Mouse (Mus musculus) urinary bladder, postnatal 4 days (tissue): ENCODE results near the gene Dock2.

Source experiments
- DNase-seq, 2 experiments: peaks; one replicate each; pipeline ENCODE4 v3.0.0; 2021 to 2022; ENCODE audit warnings: low spot score in 2 of 2

Dock2 gene

GRCm38 (mm10) chr11:34769396-34769795 lies 14.3 kb downstream of the Dock2 start:
- DNase-seq, result no peak

GRCm38 (mm10) chr11:34763739-34764361 lies 19.8 kb downstream of the Dock2 start:
- DNase-seq, result no peak

GRCm38 (mm10) chr11:34762570-34763127 lies 21.0 kb downstream of the Dock2 start:
- DNase-seq, result no peak

GRCm38 (mm10) chr11:34762125-34762524 lies 21.6 kb downstream of the Dock2 start:
- DNase-seq, result no peak

- no peak for DNase-seq
Measured at GRCm38 (mm10) chr11:34759582-34759981, 24.1 kb downstream of the Dock2 start.

- DNase-seq, result no peak
Measured at GRCm38 (mm10) chr11:34741081-34741480, 42.6 kb downstream of the Dock2 start.

GRCm38 (mm10) chr11:34739816-34740215 lies 43.9 kb downstream of the Dock2 start:
- DNase-seq, result no peak

DNA sequence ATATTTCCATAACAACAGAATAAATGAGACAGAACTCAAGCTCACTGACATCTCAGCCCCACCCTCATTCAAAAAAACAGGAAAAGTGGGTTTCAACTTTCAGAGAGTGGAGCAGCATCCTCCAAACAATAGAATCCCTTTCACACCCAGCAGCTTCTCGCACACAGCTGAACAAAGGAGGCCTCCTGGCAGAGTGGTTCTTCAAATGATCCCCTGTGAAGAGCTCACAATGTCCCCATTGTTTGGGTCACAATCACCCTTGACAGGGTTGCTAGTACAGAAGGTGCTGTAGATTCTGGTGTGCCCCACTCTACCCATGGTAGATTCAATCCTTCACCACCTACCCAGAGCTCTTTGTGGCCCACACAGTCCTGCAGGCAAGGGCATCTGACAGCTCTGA lies 44.7 kb downstream of the Dock2 start:
- no peak for DNase-seq

DNA sequence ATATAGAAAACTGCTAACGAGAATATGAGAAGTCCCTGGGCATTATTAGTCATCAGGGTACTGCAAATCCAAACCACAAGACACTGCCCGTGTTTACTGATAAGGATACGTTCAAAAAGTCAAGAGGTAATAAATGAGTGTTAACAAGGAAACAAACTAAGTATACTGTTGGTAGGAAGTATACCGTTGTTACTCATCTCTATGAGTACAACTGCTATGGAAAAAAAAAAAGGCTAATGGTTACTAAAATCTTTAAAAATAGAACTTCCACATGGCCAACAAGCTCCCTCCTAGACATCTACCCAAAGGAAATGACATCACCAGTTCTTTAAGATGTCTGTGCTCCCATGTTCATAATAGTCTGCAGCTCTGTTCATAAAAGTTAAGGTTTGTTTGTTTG lies 46.5 kb downstream of the Dock2 start:
- DNase-seq, result no peak

- no peak for DNase-seq
Measured at GRCm38 (mm10) chr11:34734033-34734432, 49.7 kb downstream of the Dock2 start.

DNA sequence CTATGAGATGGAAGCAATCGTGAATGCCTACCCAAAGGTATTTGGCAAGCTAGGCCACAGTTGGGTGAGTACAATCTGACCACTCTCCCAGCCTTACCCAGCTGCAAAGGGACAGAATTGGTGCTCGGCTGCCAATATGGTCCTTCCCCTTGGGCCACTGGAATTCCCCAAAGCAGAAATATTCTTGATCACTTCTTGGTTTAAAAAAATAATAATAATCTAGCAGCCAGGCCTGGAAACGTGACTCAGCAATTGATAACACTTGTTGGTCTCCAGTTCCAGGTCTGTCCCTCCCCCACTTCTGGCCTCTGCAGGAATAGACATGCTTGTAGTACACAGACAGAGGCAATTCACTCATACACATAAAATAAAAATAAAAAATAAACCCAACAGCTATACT lies 56.2 kb downstream of the Dock2 start:
- no peak for DNase-seq

- no peak for DNase-seq
Measured at GRCm38 (mm10) chr11:34726699-34727347, 56.9 kb downstream of the Dock2 start.

- no peak for DNase-seq
Measured at GRCm38 (mm10) chr11:34713360-34713759, 70.3 kb downstream of the Dock2 start.

GRCm38 (mm10) chr11:34708278-34708677 lies 75.4 kb downstream of the Dock2 start:
- no peak for DNase-seq

DNA sequence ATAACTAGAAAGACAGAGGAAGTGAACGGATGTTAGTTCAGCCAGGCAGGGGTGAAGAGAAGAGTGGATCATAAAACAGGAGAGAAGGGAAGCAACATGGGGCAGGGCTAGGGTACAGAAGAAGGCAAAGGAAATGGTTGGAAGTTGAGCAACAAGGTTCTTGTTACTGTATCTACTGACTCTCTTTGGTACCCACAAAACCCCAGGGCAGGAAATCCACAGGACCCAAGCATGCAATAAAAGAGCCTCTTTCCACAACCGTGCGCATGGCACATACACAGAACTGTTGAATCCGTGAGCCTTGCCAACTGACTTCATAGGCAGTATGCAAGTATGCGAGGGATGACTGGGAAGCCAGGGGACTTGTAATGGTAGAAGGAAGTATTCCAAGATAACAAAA lies 76.3 kb downstream of the Dock2 start:
- no peak for DNase-seq

DNA sequence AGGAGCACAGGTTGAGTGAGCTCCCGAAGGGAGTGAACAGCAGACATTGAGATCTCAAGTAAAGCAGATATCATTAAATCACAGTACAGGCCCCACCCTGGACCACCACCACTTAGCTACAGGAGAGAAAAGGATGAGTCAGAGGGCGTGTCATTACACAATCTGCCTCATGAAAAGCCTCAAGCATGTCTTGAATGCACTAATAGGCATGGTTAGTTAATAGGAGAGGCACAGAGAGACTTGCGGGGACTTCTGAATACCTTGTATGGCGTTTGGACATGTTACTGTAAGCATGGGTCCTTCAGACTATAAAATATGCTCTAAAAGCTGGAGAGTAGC lies 78.6 kb downstream of the Dock2 start:
- DNase-seq, result no peak

DNA sequence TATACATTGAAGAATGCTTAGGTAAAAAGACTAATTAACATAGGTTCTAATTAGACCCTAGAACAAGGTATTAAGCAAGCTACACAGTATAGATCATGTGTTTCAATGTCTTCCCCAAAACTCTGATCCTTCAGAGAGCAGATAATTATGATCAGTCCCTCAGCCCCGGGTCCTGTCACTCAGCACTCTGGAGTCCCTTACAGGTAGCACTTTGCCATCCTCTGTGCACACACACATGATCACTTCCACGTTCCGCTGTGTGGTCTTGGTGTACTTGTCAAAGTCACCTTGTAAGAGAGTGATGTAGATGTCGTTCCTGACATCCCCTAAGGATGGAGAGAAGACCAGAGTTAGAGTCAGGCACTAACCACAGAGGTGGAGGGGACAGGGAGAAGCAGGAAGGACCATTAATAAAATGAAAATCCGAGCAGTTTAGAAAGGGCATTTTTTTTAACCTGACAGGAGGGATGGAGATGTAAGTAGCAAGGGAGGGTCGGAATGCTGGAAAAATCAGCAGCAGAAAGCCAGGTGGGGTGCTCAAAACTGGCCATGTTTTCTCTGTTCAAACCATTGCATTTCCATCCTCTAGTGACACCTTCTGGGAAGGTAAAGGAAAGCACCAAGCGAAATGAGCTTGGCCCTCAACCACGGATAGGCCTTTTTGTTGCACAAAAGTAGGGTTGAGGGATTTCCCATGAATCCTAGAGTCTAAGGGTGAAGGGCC lies 79.1 kb downstream of the Dock2 start:
- DNase-seq, result no peak

DNA sequence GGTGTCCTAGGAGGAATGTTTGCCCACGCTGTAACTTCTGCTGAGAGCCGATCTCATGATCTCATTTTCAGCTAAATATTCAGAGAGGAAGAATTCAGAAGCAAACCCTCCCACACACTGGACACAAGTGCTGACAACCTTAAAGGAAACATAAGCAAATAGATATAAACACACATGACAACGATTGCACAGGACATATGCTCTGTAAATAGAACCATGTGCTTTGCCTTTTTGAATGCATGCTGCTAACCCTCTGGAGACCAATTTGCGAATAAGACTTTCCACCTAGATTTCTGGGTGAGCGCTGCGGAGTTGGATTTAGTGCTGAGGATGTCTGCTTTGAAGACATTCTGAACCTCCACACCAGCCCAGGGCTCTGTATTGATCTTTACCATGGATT lies 79.8 kb downstream of the Dock2 start:
- DNase-seq, result no peak

GRCm38 (mm10) chr11:34681790-34682189 lies 101.9 kb downstream of the Dock2 start:
- no peak for DNase-seq

GRCm38 (mm10) chr11:34544631-34545030 lies 239.1 kb downstream of the Dock2 start:
- no peak for DNase-seq

- peak in 1 of 2 experiments; percentile 54 for DNase-seq
Measured at GRCm38 (mm10) chr11:34532131-34532530, 251.6 kb downstream of the Dock2 start.

- peak in 1 of 2 experiments; percentile 53 for DNase-seq
Measured at GRCm38 (mm10) chr11:34530971-34531370, 252.7 kb downstream of the Dock2 start.

DNA sequence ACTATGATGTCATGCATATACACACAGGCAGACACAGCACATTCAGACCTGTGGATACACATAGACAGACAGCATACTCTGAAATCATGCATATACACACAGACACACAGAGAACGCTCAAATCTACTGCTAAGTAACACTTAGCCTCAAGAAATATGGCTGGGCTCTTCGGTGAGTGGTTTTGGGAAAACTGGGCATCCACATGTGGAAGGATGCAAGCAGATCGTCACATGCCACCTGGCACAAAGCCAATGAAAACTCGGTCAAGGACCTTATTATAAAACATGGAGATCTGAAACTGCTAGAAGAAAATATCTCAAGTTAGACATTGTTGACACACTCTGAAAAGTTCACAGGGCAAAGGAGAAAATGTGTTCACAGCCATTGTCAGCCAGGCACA lies 255.7 kb downstream of the Dock2 start:
- DNase-seq, result peak in 1 of 2 experiments; percentile 59
